Mouse (Mus musculus) limb, embryonic 13.5 days (tissue): ENCODE measurements around the gene Osbpl3. TPM values are rescaled to one million over a fixed set of nuclear protein-coding genes. Genes with fewer than 3 reads are reported as not detected.
A peak's percentile ranks its signal among the peaks of the same experiment; 100 is the strongest.

ENCODE experiments used
- ATAC-seq: fragments of 200-750 bp; cut with Nextera tagmentation; 2 replicates; pipeline ENCODE4 v1.8.0; 2017; ENCODE audit warnings: low read depth, moderate number of reproducible peaks, moderate TSS enrichment; ENCODE audit not compliant: low FRiP score
- H3K27ac ChIP-seq: fragments of 300-500 bp; sonication (generic); 2 replicates; pipeline ENCODE4 v1.5.1; 2015; ENCODE audit warnings: inconsistent platforms, mild to moderate bottlenecking, moderate library complexity
- H3K27me3 ChIP-seq: fragments of 300-500 bp; sonication (generic); 2 replicates; pipeline ENCODE4 v1.6.1; 2015; ENCODE audit warnings: mild to moderate bottlenecking, inconsistent platforms
- H3K36me3 ChIP-seq: fragments of 300-500 bp; sonication (generic); 2 replicates; pipeline ENCODE4 v1.6.1; 2015; ENCODE audit warnings: inconsistent platforms, mild to moderate bottlenecking, moderate library complexity
- H3K4me1 ChIP-seq: fragments of 300-500 bp; sonication (generic); 2 replicates; pipeline ENCODE4 v1.6.1; 2015; ENCODE audit warnings: inconsistent platforms
- H3K4me2 ChIP-seq: fragments of 300-500 bp; sonication (generic); replicated peaks from 2 replicates; pipeline ENCODE4 v1.6.1; 2015; ENCODE audit warnings: inconsistent platforms, mild to moderate bottlenecking, moderate library complexity
- H3K4me3 ChIP-seq: fragments of 300-500 bp; sonication (generic); 2 replicates; pipeline ENCODE4 v1.5.1; 2015; ENCODE audit warnings: moderate library complexity, mild to moderate bottlenecking, inconsistent platforms
- H3K9ac ChIP-seq: fragments of 300-500 bp; sonication (generic); 2 replicates; pipeline ENCODE4 v1.6.1; 2015; ENCODE audit warnings: mild to moderate bottlenecking, inconsistent platforms
- H3K9me3 ChIP-seq: fragments of 300-500 bp; sonication (generic); 2 replicates; pipeline ENCODE4 v1.6.1; 2016; ENCODE audit warnings: inconsistent platforms
- WGBS: fragments of 180-500 bp; shearing (Covaris S2); methylation state at CpG from one replicate; pipeline ENCODE4 v1.1.7; 2015; 5-methylcytosine and 5-hydroxymethylcytosine counted together
- polyA plus RNA-seq: library from polyadenylated mRNA; unstranded; fragments of >200 nt; fragmentation: Nextera tagmentation; extraction: Ambion mirVana; gene quantifications from 2 replicates; pipeline ENCODE4 v1.2.1, GENCODE M21; 2015

The Osbpl3 gene
- polyA plus RNA-seq, 1 experiment from 2014 or later, result 15.3 TPM

GRCm38 (mm10) chr6:50318150-50318549 is 137.9 kb downstream of the Osbpl3 start:
- Histone ChIP-seq H3K9ac (no peak overlapping the region), H3K9me3 (no peaks in the 10 kb centered on the region), H3K4me1 (0 out of 2 replicates have a peak, but pooled peaks cover 7% of the 10 kb centered on the region), H3K27ac (no peak overlapping the region), H3K4me2 (no peak overlapping the region), H3K36me3 (peaks cover 5% of the 10 kb centered on the region; the same call in 1 of the 2 replicates), H3K4me3 (no peak overlapping the region), H3K27me3 (no peaks in the 10 kb centered on the region)
- no peak for ATAC-seq
- 63% methylated on average over 2 of the region's 2 CpGs for WGBS

DNA sequence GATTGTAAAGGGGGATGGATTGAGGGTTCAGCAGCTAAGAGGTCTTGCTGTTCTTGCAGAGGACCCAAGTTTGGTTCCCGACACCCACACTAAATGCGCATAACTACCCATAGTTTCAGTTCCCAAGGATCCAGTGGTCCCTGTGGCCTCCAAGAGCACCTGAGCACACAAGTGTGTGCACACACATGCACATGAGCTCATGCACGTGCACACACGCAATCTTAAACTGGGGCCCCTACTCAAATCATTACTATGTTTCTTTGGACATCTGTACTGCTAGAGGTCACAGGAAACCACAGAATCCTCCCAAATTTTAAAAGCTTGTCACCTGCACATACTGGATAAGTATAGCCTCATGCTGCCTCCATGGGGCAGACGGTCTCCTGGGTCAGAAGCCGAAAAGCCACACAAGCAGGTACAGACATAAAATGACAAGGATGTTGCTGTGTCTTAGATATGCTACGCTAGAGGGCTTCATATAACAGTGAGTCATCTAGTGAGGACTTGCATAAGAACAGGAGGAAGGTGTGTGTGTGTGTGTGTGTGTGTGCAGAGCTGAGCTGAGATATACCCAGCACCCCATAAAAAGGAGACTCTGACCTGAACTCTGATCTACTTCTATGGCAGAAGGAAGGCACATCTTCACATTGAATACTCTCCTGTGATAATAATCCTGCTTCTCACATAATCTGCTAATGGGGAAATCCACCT is 139.1 kb downstream of the Osbpl3 start:
- H3K4me2 ChIP-seq, result no peak overlapping the region
- no peak overlapping the region for H3K4me3 ChIP-seq
- H3K27me3 ChIP-seq, result no peaks in the 10 kb centered on the region
- 0 out of 2 replicates have a peak, but pooled peaks cover 4% of the 10 kb centered on the region for H3K4me1 ChIP-seq
- no peaks in the 10 kb centered on the region for H3K9me3 ChIP-seq
- no peak overlapping the region for H3K9ac ChIP-seq
- no peak for ATAC-seq
- peaks cover 5% of the 10 kb centered on the region; the same call in 1 of the 2 replicates for H3K36me3 ChIP-seq
- WGBS, result 90% methylated on average over 7 of the region's 7 CpGs
- no peak overlapping the region for H3K27ac ChIP-seq

GRCm38 (mm10) chr6:50314406-50315071 is 141.5 kb downstream of the Osbpl3 start:
- Histone ChIP-seq H3K9me3 (no peaks in the 10 kb centered on the region), H3K4me3 (no peak overlapping the region), H3K27ac (no peak overlapping the region), H3K36me3 (no peaks in the 10 kb centered on the region), H3K4me2 (no peak overlapping the region), H3K9ac (no peak overlapping the region), H3K4me1 (0 out of 2 replicates have a peak, but pooled peaks cover 4% of the 10 kb centered on the region), H3K27me3 (no peaks in the 10 kb centered on the region)
- no peak for ATAC-seq
- 63% methylated on average over 12 of the region's 12 CpGs for WGBS

GRCm38 (mm10) chr6:50312647-50313046 is 143.4 kb downstream of the Osbpl3 start:
- H3K4me2 ChIP-seq, result no peak overlapping the region
- H3K4me3 ChIP-seq, result no peak overlapping the region
- 0 out of 2 replicates have a peak, but pooled peaks cover 4% of the 10 kb centered on the region for H3K4me1 ChIP-seq
- WGBS, result 34% methylated on average over 4 of the region's 4 CpGs
- peaks cover 3% of the 10 kb centered on the region; the same call in 1 of the 2 replicates for H3K36me3 ChIP-seq
- H3K9ac ChIP-seq, result no peak overlapping the region
- H3K27me3 ChIP-seq, result no peaks in the 10 kb centered on the region
- peak; percentile 81 for ATAC-seq
- H3K9me3 ChIP-seq, result no peaks in the 10 kb centered on the region
- H3K27ac ChIP-seq, result no peak overlapping the region

DNA sequence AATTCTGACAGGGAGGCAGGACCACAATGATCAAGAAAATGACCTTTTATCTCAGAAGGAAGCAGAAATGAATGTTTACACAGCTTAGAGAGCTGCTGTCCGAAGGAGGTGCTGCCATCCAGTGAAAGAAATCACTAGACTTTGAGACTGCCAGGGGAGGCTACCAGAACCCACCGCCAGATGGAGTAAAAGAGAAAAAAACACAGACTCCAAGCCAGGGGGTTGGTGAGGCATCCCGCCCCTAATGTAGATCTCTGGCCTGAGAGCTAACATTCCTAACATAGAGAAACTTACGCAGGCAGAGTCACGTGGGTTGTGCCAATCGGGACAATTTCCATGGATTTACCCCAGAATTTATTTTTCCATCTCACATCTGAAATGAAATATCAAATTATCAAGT is 147.0 kb downstream of the Osbpl3 start:
- no peak for ATAC-seq
- no peaks in the 10 kb centered on the region for H3K9me3 ChIP-seq
- no peak overlapping the region for H3K4me2 ChIP-seq
- no peaks in the 10 kb centered on the region for H3K27me3 ChIP-seq
- 44% methylated on average over 6 of the region's 6 CpGs for WGBS
- H3K4me3 ChIP-seq, result no peak overlapping the region
- H3K27ac ChIP-seq, result no peak overlapping the region
- H3K36me3 ChIP-seq, result peaks cover 3% of the 10 kb centered on the region; the same call in 1 of the 2 replicates
- H3K4me1 ChIP-seq, result 0 out of 2 replicates have a peak, but pooled peaks cover 1% of the 10 kb centered on the region
- H3K9ac ChIP-seq, result no peak overlapping the region

DNA sequence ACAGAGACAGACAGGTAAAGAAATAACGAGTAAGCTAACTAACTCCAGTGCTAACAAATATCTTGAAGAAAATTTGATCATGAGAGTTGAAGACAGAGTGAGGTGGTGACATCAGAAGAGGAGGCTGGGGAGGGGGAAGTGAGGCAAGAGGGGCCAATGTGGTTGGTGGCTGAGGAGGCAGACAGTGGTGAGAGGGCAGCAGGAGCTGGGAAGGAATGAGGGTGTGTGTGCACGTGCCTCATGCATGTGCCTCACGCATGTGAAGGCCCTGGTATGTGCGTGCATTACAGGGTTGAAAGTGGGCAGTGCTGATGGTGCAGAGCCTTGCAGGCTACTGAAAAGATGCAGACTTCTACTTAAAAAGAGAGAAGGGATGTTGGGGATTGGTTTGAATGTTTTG is 149.4 kb downstream of the Osbpl3 start:
- peaks cover 9% of the 10 kb centered on the region; the same call in 1 of the 2 replicates for H3K36me3 ChIP-seq
- WGBS, result 74% methylated on average over 4 of the region's 4 CpGs
- H3K4me1 ChIP-seq, result no peaks in the 10 kb centered on the region
- no peak overlapping the region for H3K4me3 ChIP-seq
- no peak overlapping the region for H3K27ac ChIP-seq
- no peaks in the 10 kb centered on the region for H3K9me3 ChIP-seq
- ATAC-seq, result no peak
- no peak overlapping the region for H3K4me2 ChIP-seq
- no peak overlapping the region for H3K9ac ChIP-seq
- no peaks in the 10 kb centered on the region for H3K27me3 ChIP-seq

- Histone ChIP-seq H3K4me3 (no peak overlapping the region), H3K9me3 (no peaks in the 10 kb centered on the region), H3K27me3 (no peaks in the 10 kb centered on the region), H3K9ac (no peak overlapping the region), H3K4me1 (no peaks in the 10 kb centered on the region), H3K36me3 (peaks cover 9% of the 10 kb centered on the region; the same call in 1 of the 2 replicates), H3K27ac (no peak overlapping the region), H3K4me2 (no peak overlapping the region)
- no peak for ATAC-seq
- 63% methylated on average over 4 of the region's 4 CpGs for WGBS
Measured at GRCm38 (mm10) chr6:50304949-50305491, 151.0 kb downstream of the Osbpl3 start.

GRCm38 (mm10) chr6:50301121-50301520 is 154.9 kb downstream of the Osbpl3 start:
- no peak for ATAC-seq
- H3K4me1 ChIP-seq, result no peaks in the 10 kb centered on the region
- no peaks in the 10 kb centered on the region for H3K27me3 ChIP-seq
- H3K4me2 ChIP-seq, result no peak overlapping the region
- H3K9ac ChIP-seq, result no peak overlapping the region
- no peaks in the 10 kb centered on the region for H3K9me3 ChIP-seq
- WGBS, result 92% methylated on average over 7 of the region's 7 CpGs
- H3K27ac ChIP-seq, result no peak overlapping the region
- H3K36me3 ChIP-seq, result peaks cover 8% of the 10 kb centered on the region; the same call in 1 of the 2 replicates
- H3K4me3 ChIP-seq, result no peak overlapping the region

GRCm38 (mm10) chr6:50300622-50301021 is 155.4 kb downstream of the Osbpl3 start:
- 69% methylated on average over 6 of the region's 6 CpGs for WGBS
- no peak overlapping the region for H3K9ac ChIP-seq
- no peak for ATAC-seq
- no peak overlapping the region for H3K4me3 ChIP-seq
- no peaks in the 10 kb centered on the region for H3K27me3 ChIP-seq
- H3K36me3 ChIP-seq, result peaks cover 8% of the 10 kb centered on the region; the same call in 1 of the 2 replicates
- H3K9me3 ChIP-seq, result no peaks in the 10 kb centered on the region
- H3K4me2 ChIP-seq, result no peak overlapping the region
- no peak overlapping the region for H3K27ac ChIP-seq
- no peaks in the 10 kb centered on the region for H3K4me1 ChIP-seq

- Histone ChIP-seq H3K36me3 (peaks cover 12% of the 10 kb centered on the region; the same call in 1 of the 2 replicates), H3K9me3 (no peaks in the 10 kb centered on the region), H3K27ac (no peak overlapping the region), H3K4me1 (0 out of 2 replicates have a peak, but pooled peaks cover under 1% of the 10 kb centered on the region), H3K4me3 (no peak overlapping the region), H3K9ac (no peak overlapping the region), H3K27me3 (no peaks in the 10 kb centered on the region), H3K4me2 (no peak overlapping the region)
- 78% methylated on average over 7 of the region's 7 CpGs for WGBS
- no peak for ATAC-seq
Measured at GRCm38 (mm10) chr6:50299071-50299470, 156.9 kb downstream of the Osbpl3 start.

DNA sequence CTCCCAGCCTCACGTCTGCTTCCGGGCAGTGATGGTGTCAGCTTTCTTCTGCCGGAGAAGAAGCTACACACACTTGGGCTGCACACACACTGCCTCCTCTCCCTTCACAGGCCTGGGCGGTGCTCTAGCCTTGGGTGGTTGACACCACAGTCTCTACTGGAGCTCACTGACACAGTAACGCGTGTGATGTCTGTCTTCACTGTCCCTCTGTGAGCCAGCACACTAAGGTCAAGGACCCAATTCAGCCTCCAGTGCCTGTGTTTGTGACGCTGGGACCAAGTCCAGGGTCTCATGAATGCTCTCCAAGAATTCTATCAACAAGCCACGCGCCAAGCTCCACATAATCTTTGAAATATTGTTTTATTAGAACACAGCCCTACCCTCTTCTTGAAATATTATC is 158.3 kb downstream of the Osbpl3 start:
- H3K4me3 ChIP-seq, result no peak overlapping the region
- H3K9me3 ChIP-seq, result no peaks in the 10 kb centered on the region
- peaks cover 8% of the 10 kb centered on the region; the same call in 1 of the 2 replicates for H3K36me3 ChIP-seq
- H3K27ac ChIP-seq, result no peak overlapping the region
- H3K9ac ChIP-seq, result no peak overlapping the region
- H3K27me3 ChIP-seq, result no peaks in the 10 kb centered on the region
- no peak for ATAC-seq
- no peak overlapping the region for H3K4me2 ChIP-seq
- WGBS, result 86% methylated on average over 9 of the region's 9 CpGs
- H3K4me1 ChIP-seq, result 0 out of 2 replicates have a peak, but pooled peaks cover 2% of the 10 kb centered on the region

DNA sequence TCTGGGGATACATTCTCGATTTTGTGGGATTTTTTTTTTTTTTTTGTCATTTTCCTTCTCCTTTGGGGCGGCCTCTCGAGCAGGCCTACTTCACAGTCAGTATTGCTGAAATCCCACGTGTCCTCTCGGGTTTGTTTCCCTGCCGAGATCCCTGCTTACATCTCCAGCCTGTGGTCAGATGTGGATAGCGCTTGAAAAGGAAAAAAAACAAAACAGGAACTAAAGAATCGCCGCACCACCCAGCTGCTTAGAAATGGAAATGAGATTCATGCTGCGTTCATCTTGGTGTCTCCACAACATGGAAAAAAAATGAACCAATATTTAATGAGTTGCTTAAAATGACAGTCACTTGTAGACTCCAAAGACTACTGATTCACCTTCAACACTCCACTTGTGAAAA is 160.9 kb downstream of the Osbpl3 start:
- Histone ChIP-seq H3K4me3 (no peak overlapping the region), H3K9ac (no peak overlapping the region), H3K4me1 (0 out of 2 replicates have a peak, but pooled peaks cover 2% of the 10 kb centered on the region), H3K36me3 (0 out of 2 replicates have a peak, but pooled peaks cover 6% of the 10 kb centered on the region), H3K27me3 (no peaks in the 10 kb centered on the region), H3K9me3 (no peaks in the 10 kb centered on the region), H3K27ac (no peak overlapping the region), H3K4me2 (no peak overlapping the region)
- no peak for ATAC-seq
- 80% methylated on average over 10 of the region's 10 CpGs for WGBS
